Mouse (Mus musculus): ENCODE data around the gene Gipc3.

GRCm38 (mm10) chr10:81306837-81307682 lies 36.0 kb downstream of the Gipc3 start:
- TF ChIP-seq POLR2A (IDR thresholded peaks at IDR 0.05; ENCODE audit: borderline replicate concordance, control insufficient read depth, low read depth, low read length) (no peak), CTCF (IDR thresholded peaks at IDR 0.05; ENCODE audit: control insufficient read depth, insufficient read depth, low read length) (no peak; the same call in 1 of the 2 replicates)
